Mouse (Mus musculus): ENCODE results near the gene Smarcd3. TPM values are rescaled to one million over a fixed set of nuclear protein-coding genes. Genes with fewer than 3 reads are reported as not detected.

Gene Smarcd3
- polyA plus RNA-seq, 1 experiment, result 128 TPM

DNA sequence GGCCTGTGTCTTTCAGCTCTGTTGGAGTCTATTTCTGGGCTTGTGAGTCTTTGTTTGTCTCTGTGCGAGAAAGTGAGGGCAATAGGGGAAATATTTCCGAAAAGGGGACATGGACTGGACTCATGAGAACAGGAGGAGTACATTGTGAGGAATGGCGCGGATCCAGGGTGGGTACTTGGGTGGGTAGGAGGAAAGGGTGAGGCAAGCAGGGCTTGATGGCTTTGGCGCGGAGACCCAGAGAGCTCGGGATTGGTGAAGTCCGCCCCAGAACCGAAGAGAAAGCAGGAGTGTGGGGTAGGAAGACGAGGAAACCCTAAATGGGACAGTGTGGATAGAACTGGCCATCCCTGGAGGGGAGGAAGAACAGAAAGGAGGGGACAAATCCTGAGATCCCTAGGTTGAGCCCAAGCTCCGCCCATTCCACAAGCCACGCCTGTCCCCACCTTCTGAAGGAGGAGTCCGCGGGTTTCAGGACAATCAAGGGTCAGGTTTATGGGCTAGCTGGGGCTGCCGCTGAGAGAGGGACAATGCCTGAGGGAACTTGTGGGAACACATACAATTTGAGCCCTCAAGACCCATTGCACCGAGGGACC is 21.4 kb downstream of the Smarcd3 start:
- TF ChIP-seq MAX (IDR thresholded peaks at IDR 0.05; ENCODE audit: low read depth), result no peak
- TF ChIP-seq USF1 (IDR thresholded peaks at IDR 0.05; ENCODE audit: low read depth), result no peak
- TF ChIP-seq E2F4 (IDR thresholded peaks at IDR 0.05; ENCODE audit: insufficient read depth), result no peak
- no peak for TF ChIP-seq REST (IDR thresholded peaks at IDR 0.05; ENCODE audit: insufficient read depth, insufficient read length)
- no peak for TF ChIP-seq SRF (IDR thresholded peaks at IDR 0.05; ENCODE audit: control insufficient read depth, insufficient read length, low read depth)
- no peak for TF ChIP-seq TCF12 (IDR thresholded peaks at IDR 0.05; ENCODE audit: insufficient read depth, poor library complexity, severe bottlenecking)
- no peak for TF ChIP-seq MYOD1 (IDR thresholded peaks at IDR 0.05; ENCODE audit: control insufficient read depth in 1 of 3, insufficient read length in 2 of 3, low read depth in 2 of 3)
- no peak for TF ChIP-seq TCF3 (IDR thresholded peaks at IDR 0.05; ENCODE audit: insufficient read length, low read depth)
- TF ChIP-seq MYOG (IDR thresholded peaks at IDR 0.05; ENCODE audit: control insufficient read depth in 1 of 3, insufficient read depth in 1 of 3, insufficient read length in 2 of 3, low read depth in 2 of 3), result no peak
- peak; percentile 91 for TF ChIP-seq POLR2AphosphoS2 (IDR thresholded peaks at IDR 0.05; ENCODE audit: insufficient read length, low read depth)
- peak; percentile 74 for TF ChIP-seq POLR2A (IDR thresholded peaks at IDR 0.05; ENCODE audit: insufficient read length, low read depth)
- TF ChIP-seq CEBPB (IDR thresholded peaks at IDR 0.05; ENCODE audit: insufficient read depth, poor library complexity, severe bottlenecking), result no peak
- Histone ChIP-seq H3K4me2 (ENCODE audit: low read depth) (peak overlapping the region; percentile 95), H3K79me2 (ENCODE audit: control insufficient read depth, insufficient read depth) (peaks cover 10% of the 10 kb centered on the region), H3K4me3 (peak overlapping the region; percentile 63), H3K36me3 (ENCODE audit: control insufficient read depth, insufficient read depth) (no peaks in the 10 kb centered on the region), H3ac (ENCODE audit: control insufficient read depth, insufficient read length) (peak overlapping the region; percentile 80), H3K27me3 (ENCODE audit: control insufficient read depth, insufficient read depth, insufficient read length) (no peaks in the 10 kb centered on the region)

DNA sequence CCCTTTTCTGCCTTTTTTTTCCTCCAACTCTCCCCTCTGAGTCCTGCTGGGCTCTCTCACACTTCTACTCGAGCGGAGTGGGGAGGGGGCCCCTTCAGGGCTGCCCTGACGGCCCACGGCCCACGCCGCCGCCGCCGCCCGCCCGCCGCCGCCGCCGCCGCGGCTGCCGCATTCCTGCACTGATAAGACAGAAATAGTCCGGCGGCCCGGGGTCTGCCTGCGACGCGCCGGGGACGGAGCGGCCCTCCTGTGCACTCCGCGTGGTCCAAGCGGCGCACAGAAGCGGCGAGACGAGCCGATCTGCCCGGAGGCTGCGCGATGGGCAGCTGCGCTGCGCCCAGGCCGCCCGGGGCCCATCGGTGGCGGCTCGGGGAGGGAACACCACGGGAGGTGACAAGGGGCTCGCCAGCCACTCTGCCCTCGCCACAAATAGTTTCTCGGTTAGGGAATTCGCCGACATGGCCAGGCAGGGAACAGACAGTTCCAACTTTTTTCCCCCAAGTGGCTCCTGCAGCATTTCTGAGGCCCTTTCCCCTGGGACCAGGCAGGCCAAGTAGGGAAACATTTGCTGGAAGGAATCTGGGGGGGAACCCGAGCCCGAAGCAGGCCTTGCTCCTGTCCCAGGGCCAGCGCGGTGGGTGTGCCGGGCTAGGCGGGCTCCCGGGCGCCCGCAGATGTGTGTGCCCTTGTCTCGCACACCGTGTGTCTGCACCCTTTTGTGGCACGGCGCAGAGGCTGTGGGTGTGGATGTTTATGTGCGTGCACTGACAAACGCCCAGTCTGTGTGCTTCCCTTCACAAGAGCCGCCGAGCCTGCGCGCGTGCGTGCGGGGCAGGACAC is 22.1 kb downstream of the Smarcd3 start:
- no peak for TF ChIP-seq TCF3 (IDR thresholded peaks at IDR 0.05; ENCODE audit: insufficient read length, low read depth)
- TF ChIP-seq MYOD1 (IDR thresholded peaks at IDR 0.05; ENCODE audit: control insufficient read depth in 1 of 3, insufficient read length in 2 of 3, low read depth in 2 of 3), result peak in 1 of 3 experiments; percentile 24
- peak; percentile 75 for TF ChIP-seq POLR2AphosphoS2 (IDR thresholded peaks at IDR 0.05; ENCODE audit: insufficient read length, low read depth)
- TF ChIP-seq REST (IDR thresholded peaks at IDR 0.05; ENCODE audit: insufficient read depth, insufficient read length), result no peak
- no peak for TF ChIP-seq USF1 (IDR thresholded peaks at IDR 0.05; ENCODE audit: low read depth)
- TF ChIP-seq TCF12 (IDR thresholded peaks at IDR 0.05; ENCODE audit: insufficient read depth, poor library complexity, severe bottlenecking), result no peak
- peak in 1 of 3 experiments; percentile 51 for TF ChIP-seq MYOG (IDR thresholded peaks at IDR 0.05; ENCODE audit: control insufficient read depth in 1 of 3, insufficient read depth in 1 of 3, insufficient read length in 2 of 3, low read depth in 2 of 3)
- TF ChIP-seq POLR2A (IDR thresholded peaks at IDR 0.05; ENCODE audit: insufficient read length, low read depth), result peak; percentile 70
- TF ChIP-seq SRF (IDR thresholded peaks at IDR 0.05; ENCODE audit: control insufficient read depth, insufficient read length, low read depth), result no peak
- H3K4me3 ChIP-seq, result peak overlapping the region; percentile 63
- no peaks in the 10 kb centered on the region for H3K36me3 ChIP-seq (ENCODE audit: control insufficient read depth, insufficient read depth)
- no peaks in the 10 kb centered on the region for H3K27me3 ChIP-seq (ENCODE audit: control insufficient read depth, insufficient read depth, insufficient read length)
- H3K79me2 ChIP-seq (ENCODE audit: control insufficient read depth, insufficient read depth), result peaks cover 10% of the 10 kb centered on the region
- H3K4me2 ChIP-seq (ENCODE audit: low read depth), result peak overlapping the region; percentile 95
- peak overlapping the region; percentile 80 for H3ac ChIP-seq (ENCODE audit: control insufficient read depth, insufficient read length)

DNA sequence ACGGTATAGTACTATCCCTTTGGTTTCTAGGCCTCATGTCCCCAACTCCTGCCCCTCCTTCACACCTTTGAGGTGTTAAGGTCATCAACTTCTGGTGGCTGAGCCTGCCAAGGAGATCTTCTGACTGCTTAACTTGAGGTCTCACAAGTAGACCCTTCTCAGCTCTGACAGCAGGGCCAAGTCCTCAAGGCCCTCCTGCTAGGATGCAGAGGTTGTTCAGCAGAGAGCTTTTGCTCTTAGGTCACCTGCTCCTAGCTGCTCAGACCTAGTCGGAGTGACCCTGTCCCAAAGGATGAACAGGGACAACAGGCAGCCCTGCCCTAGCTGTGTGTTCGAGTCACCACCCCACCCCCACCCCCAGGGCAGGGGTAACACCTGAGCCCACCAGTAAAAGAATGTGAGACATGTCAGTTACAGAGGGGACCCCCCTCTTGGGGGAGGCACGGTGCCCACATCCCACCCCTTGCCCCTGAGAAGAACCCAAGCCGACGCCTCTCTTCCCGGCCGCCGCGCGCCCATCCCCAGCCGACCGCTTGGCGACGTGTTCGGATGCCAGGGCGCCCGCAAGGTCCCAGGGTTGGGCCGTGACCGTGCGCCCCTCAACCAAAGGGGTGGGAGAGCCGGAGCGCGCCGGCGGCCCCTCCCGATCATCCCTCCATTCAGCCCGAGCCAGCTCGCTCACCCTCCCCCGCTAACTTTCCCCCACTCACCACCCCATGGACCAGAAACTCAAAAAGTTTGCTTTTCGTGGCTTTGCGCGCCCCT is 23.0 kb downstream of the Smarcd3 start:
- TF ChIP-seq MYOG (IDR thresholded peaks at IDR 0.05; ENCODE audit: control insufficient read depth in 1 of 3, insufficient read depth in 1 of 3, insufficient read length in 2 of 3, low read depth in 2 of 3) (peak in 1 of 3 experiments; percentile 43), POLR2AphosphoS2 (IDR thresholded peaks at IDR 0.05; ENCODE audit: insufficient read length, low read depth) (no peak), CEBPB (IDR thresholded peaks at IDR 0.05; ENCODE audit: insufficient read depth, poor library complexity, severe bottlenecking) (no peak), MYOD1 (IDR thresholded peaks at IDR 0.05; ENCODE audit: control insufficient read depth in 1 of 3, insufficient read length in 2 of 3, low read depth in 2 of 3) (peak in 1 of 3 experiments; percentile 21), POLR2A (IDR thresholded peaks at IDR 0.05; ENCODE audit: insufficient read length, low read depth) (peak; percentile 48), SRF (IDR thresholded peaks at IDR 0.05; ENCODE audit: control insufficient read depth, insufficient read length, low read depth) (no peak)

DNA sequence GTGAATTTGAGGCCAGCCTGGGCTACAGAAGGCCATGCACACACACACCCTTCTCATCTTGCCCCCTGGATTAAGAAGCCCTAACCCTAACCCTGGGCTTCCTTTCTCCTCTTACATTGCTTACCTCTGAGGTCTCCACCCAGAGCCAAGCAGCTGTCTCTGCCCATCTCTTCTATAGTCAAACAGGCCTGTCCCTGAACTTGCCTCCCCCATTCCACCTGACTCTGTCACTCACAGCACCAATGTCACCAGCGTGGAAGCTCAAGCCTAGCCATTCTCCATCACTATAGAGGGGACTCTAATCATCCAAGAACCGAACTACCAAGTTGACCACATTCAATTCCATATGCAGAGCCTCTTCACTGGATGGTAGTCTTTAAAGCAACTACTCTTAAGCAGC is 24.0 kb downstream of the Smarcd3 start:
- H3ac ChIP-seq (ENCODE audit: control insufficient read depth, insufficient read length), result no peak overlapping the region
- no peaks in the 10 kb centered on the region for H3K27me3 ChIP-seq (ENCODE audit: control insufficient read depth, insufficient read depth, insufficient read length)
- H3K79me2 ChIP-seq (ENCODE audit: control insufficient read depth, insufficient read depth), result peaks cover 10% of the 10 kb centered on the region
- TF ChIP-seq TCF12 (IDR thresholded peaks at IDR 0.05; ENCODE audit: insufficient read depth, poor library complexity, severe bottlenecking) (peak; percentile 96), TCF3 (IDR thresholded peaks at IDR 0.05; ENCODE audit: insufficient read length, low read depth) (peak; percentile 86), MYOG (IDR thresholded peaks at IDR 0.05; ENCODE audit: control insufficient read depth in 1 of 3, insufficient read depth in 1 of 3, insufficient read length in 2 of 3, low read depth in 2 of 3) (peak in 2 of 3 experiments; percentile 77 to 86), MYOD1 (IDR thresholded peaks at IDR 0.05; ENCODE audit: control insufficient read depth in 1 of 3, insufficient read length in 2 of 3, low read depth in 2 of 3) (peak; percentile 100), USF1 (IDR thresholded peaks at IDR 0.05; ENCODE audit: low read depth) (no peak), SRF (IDR thresholded peaks at IDR 0.05; ENCODE audit: control insufficient read depth, insufficient read length, low read depth) (no peak), POLR2AphosphoS2 (IDR thresholded peaks at IDR 0.05; ENCODE audit: insufficient read length, low read depth) (peak; percentile 74), E2F4 (IDR thresholded peaks at IDR 0.05; ENCODE audit: insufficient read depth) (no peak), REST (IDR thresholded peaks at IDR 0.05; ENCODE audit: insufficient read depth, insufficient read length) (no peak), POLR2A (IDR thresholded peaks at IDR 0.05; ENCODE audit: insufficient read length, low read depth) (peak; percentile 65), MAX (IDR thresholded peaks at IDR 0.05; ENCODE audit: low read depth) (no peak), CEBPB (IDR thresholded peaks at IDR 0.05; ENCODE audit: insufficient read depth, poor library complexity, severe bottlenecking) (no peak)
- H3K4me2 ChIP-seq (ENCODE audit: low read depth), result peak overlapping the region; percentile 95
- H3K4me3 ChIP-seq, result peak overlapping the region; percentile 63
- H3K36me3 ChIP-seq (ENCODE audit: control insufficient read depth, insufficient read depth), result no peaks in the 10 kb centered on the region

More for the DNA sequence above, 23.0 kb downstream of the Smarcd3 start:
- Histone ChIP-seq H3K4me2 (ENCODE audit: low read depth) (peak overlapping the region; percentile 95), H3K4me3 (peak overlapping the region; percentile 63), H3K27me3 (ENCODE audit: control insufficient read depth, insufficient read depth, insufficient read length) (no peaks in the 10 kb centered on the region), H3K36me3 (ENCODE audit: control insufficient read depth, insufficient read depth) (no peaks in the 10 kb centered on the region), H3K79me2 (ENCODE audit: control insufficient read depth, insufficient read depth) (peaks cover 10% of the 10 kb centered on the region), H3ac (ENCODE audit: control insufficient read depth, insufficient read length) (peak overlapping the region; percentile 80)

Data from myocyte (in vitro differentiated cells).